Mouse (Mus musculus): ENCODE data around the gene Diras2. TPM values are rescaled to one million over a fixed set of nuclear protein-coding genes. Genes with fewer than 3 reads are reported as not detected.
A peak's percentile ranks its signal among the peaks of the same experiment; 100 is the strongest.

The Diras2 gene
- polyA plus RNA-seq, 1 experiment from 2014 or later, result 3.9 TPM

- no peak overlapping the region for H3K27ac ChIP-seq (replicated peaks; ENCODE audit: low read depth, low read length)
- H3K9me3 ChIP-seq (ENCODE audit: control insufficient read depth, low read length), result no peaks in the 10 kb centered on the region
- 0 out of 2 replicates have a peak, but pooled peaks cover 6% of the 10 kb centered on the region for H3K27me3 ChIP-seq (ENCODE audit: control insufficient read depth, insufficient read depth, low read length)
- H3K4me2 ChIP-seq (ENCODE audit: low read length), result peak overlapping the region; percentile 79
- peak overlapping the region; percentile 68 for H3K9ac ChIP-seq (replicated peaks; ENCODE audit: low read length)
- ATAC-seq (ENCODE audit: low FRiP score, low TSS enrichment) (no peak), DNase-seq (peak; percentile 3)
- no peaks in the 10 kb centered on the region for H3K36me3 ChIP-seq (ENCODE audit: control insufficient read depth, insufficient read depth, low read length)
- 0 out of 2 replicates have a peak, but pooled peaks cover 5% of the 10 kb centered on the region for H3K4me1 ChIP-seq (ENCODE audit: control insufficient read depth, insufficient read depth, low read length)
- whole genome bisulfite sequencing, result 61% methylated on average over 13 of the region's 13 CpGs
- H3K4me3 ChIP-seq (replicated peaks; ENCODE audit: low read depth, low read length), result peak overlapping the region; percentile 50
Observed at GRCm38 (mm10) chr13:52529188-52529972, 1.7 kb downstream of the Diras2 start.

DNA sequence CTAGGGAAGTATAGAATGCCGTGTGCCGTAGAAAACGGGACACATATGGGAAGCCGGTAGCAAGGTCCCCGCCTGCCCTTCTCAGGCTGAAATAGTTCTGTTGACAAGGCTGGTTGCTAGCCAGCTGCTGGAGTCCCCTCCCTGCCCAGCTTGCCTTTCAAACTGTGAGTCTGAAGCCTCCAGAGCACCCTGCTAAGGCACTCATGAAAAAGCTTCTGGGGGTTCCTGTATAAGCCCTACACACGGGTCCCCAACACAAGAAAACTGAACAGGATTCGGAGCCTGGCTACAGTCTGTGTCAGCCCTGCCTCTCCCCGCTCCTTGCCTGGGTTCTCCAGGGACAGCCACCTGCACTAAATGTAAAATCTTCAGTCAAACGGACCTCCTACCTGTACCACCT is 2.3 kb downstream of the Diras2 start:
- peak overlapping the region; percentile 50 for H3K4me3 ChIP-seq (replicated peaks; ENCODE audit: low read depth, low read length)
- peak; percentile 27 for DNase-seq
- no peak for ATAC-seq (ENCODE audit: low FRiP score, low TSS enrichment)
- 0 out of 2 replicates have a peak, but pooled peaks cover 5% of the 10 kb centered on the region for H3K4me1 ChIP-seq (ENCODE audit: control insufficient read depth, insufficient read depth, low read length)
- no peak overlapping the region for H3K9ac ChIP-seq (replicated peaks; ENCODE audit: low read length)
- H3K36me3 ChIP-seq (ENCODE audit: control insufficient read depth, insufficient read depth, low read length), result no peaks in the 10 kb centered on the region
- no peak overlapping the region for H3K27ac ChIP-seq (replicated peaks; ENCODE audit: low read depth, low read length)
- no peaks in the 10 kb centered on the region for H3K9me3 ChIP-seq (ENCODE audit: control insufficient read depth, low read length)
- H3K27me3 ChIP-seq (ENCODE audit: control insufficient read depth, insufficient read depth, low read length), result 0 out of 2 replicates have a peak, but pooled peaks cover 6% of the 10 kb centered on the region
- H3K4me2 ChIP-seq (ENCODE audit: low read length), result peak overlapping the region; percentile 79
- WGBS, result 68% methylated on average over 9 of the region's 9 CpGs

DNA sequence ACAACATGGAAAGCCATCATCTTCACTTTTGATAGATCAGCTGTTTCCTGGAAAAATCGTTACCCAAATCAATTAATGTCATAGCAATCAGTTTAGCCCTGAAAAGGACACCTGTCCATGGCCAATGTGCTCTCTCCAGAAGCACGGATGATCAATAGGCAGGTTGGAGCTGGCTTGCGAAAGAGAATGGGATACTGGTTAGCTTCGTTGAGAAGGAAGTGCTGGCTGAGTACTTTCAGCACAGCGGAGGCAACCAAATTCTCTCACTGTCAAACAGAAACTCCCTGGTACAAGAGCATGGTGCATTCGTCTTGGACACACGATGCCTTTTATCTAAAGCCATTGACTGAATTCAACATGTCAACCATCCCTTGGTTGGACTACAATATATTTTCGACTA is 2.8 kb downstream of the Diras2 start:
- no peak overlapping the region for H3K27ac ChIP-seq (replicated peaks; ENCODE audit: low read depth, low read length)
- DNase-seq, result no peak
- H3K9me3 ChIP-seq (ENCODE audit: control insufficient read depth, low read length), result no peaks in the 10 kb centered on the region
- no peak overlapping the region for H3K9ac ChIP-seq (replicated peaks; ENCODE audit: low read length)
- H3K36me3 ChIP-seq (ENCODE audit: control insufficient read depth, insufficient read depth, low read length), result no peaks in the 10 kb centered on the region
- peak overlapping the region; percentile 79 for H3K4me2 ChIP-seq (ENCODE audit: low read length)
- H3K4me1 ChIP-seq (ENCODE audit: control insufficient read depth, insufficient read depth, low read length), result 0 out of 2 replicates have a peak, but pooled peaks cover 5% of the 10 kb centered on the region
- peak overlapping the region; percentile 50 for H3K4me3 ChIP-seq (replicated peaks; ENCODE audit: low read depth, low read length)
- WGBS, result 80% methylated on average over 8 of the region's 8 CpGs
- H3K27me3 ChIP-seq (ENCODE audit: control insufficient read depth, insufficient read depth, low read length), result 0 out of 2 replicates have a peak, but pooled peaks cover 6% of the 10 kb centered on the region
- ATAC-seq (ENCODE audit: low FRiP score, low TSS enrichment), result no peak

DNA sequence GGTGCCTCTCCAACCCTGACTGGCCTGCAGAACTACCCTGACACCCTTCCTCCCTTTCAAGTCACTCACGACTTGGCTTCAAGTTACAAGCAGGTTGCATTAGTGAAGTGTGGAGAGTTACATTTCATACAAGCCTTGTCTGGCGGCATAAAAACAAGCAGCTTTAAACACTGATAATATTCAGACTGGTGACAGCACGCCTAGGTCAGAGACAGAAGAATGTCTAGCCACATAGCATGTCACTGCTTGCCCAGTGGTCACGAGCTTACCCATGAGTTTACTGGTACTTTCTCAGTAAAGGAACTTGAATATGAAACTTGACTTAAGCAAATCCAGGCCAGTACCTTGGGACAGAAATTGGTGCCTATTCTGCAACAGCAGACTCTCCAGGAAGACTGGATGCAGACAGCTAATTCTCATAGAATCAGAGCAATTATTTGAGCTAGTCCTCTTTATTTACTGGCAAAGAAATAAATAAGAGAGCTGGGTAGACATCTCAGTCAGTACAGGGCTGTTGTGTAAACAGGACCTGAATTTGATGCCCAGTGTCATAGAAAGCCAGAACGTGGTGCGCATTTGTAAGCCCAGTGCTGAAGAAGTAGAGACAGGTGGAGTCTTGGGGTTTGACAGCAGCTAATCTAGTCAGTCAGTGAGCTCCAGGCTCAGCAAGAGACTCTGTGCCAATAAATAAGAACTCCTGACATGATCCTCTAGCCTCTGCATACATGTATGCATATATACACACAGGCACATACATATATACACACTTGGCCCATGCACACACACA is 4.6 kb downstream of the Diras2 start:
- no peak overlapping the region for H3K4me3 ChIP-seq (replicated peaks; ENCODE audit: low read depth, low read length)
- H3K27ac ChIP-seq (replicated peaks; ENCODE audit: low read depth, low read length), result no peak overlapping the region
- H3K4me1 ChIP-seq (ENCODE audit: control insufficient read depth, insufficient read depth, low read length), result 0 out of 2 replicates have a peak, but pooled peaks cover 5% of the 10 kb centered on the region
- no peaks in the 10 kb centered on the region for H3K9me3 ChIP-seq (ENCODE audit: control insufficient read depth, low read length)
- H3K4me2 ChIP-seq (ENCODE audit: low read length), result no peak overlapping the region
- 82% methylated on average over 6 of the region's 6 CpGs for WGBS
- H3K36me3 ChIP-seq (ENCODE audit: control insufficient read depth, insufficient read depth, low read length), result no peaks in the 10 kb centered on the region
- ATAC-seq (ENCODE audit: low FRiP score, low TSS enrichment) (no peak), DNase-seq (no peak)
- H3K27me3 ChIP-seq (ENCODE audit: control insufficient read depth, insufficient read depth, low read length), result 0 out of 2 replicates have a peak, but pooled peaks cover 6% of the 10 kb centered on the region
- H3K9ac ChIP-seq (replicated peaks; ENCODE audit: low read length), result no peak overlapping the region

DNA sequence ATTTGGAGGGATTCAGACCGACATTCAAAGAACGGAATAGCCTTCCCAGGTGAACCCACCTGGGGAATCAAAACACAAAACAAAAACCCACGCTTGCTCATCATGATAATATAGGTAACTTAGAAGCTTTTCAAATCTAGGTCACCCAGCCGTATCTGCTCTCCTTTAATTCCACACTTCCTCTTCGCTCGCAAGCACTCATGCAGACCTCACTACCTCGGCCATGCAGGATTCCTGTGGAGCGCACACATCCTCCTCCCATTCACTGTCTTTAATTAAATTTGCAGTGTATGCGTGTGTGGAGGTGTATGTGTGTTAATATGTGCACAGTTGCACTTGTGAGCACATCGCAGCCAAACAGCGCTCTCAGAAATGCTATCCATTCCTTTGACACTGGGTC is 6.8 kb downstream of the Diras2 start:
- H3K9ac ChIP-seq (replicated peaks; ENCODE audit: low read length), result no peak overlapping the region
- 0 out of 2 replicates have a peak, but pooled peaks cover 6% of the 10 kb centered on the region for H3K27me3 ChIP-seq (ENCODE audit: control insufficient read depth, insufficient read depth, low read length)
- H3K36me3 ChIP-seq (ENCODE audit: control insufficient read depth, insufficient read depth, low read length), result no peaks in the 10 kb centered on the region
- no peak overlapping the region for H3K4me3 ChIP-seq (replicated peaks; ENCODE audit: low read depth, low read length)
- 79% methylated on average over 11 of the region's 11 CpGs for WGBS
- H3K4me1 ChIP-seq (ENCODE audit: control insufficient read depth, insufficient read depth, low read length), result 0 out of 2 replicates have a peak, but pooled peaks cover 5% of the 10 kb centered on the region
- no peaks in the 10 kb centered on the region for H3K9me3 ChIP-seq (ENCODE audit: control insufficient read depth, low read length)
- ATAC-seq (ENCODE audit: low FRiP score, low TSS enrichment), result no peak
- no peak overlapping the region for H3K4me2 ChIP-seq (ENCODE audit: low read length)
- DNase-seq, result no peak
- no peak overlapping the region for H3K27ac ChIP-seq (replicated peaks; ENCODE audit: low read depth, low read length)

- Histone ChIP-seq H3K9ac (replicated peaks; ENCODE audit: low read length) (no peak overlapping the region), H3K4me3 (replicated peaks; ENCODE audit: low read depth, low read length) (no peak overlapping the region), H3K4me2 (ENCODE audit: low read length) (no peak overlapping the region), H3K27me3 (ENCODE audit: control insufficient read depth, insufficient read depth, low read length) (no peaks in the 10 kb centered on the region), H3K36me3 (ENCODE audit: control insufficient read depth, insufficient read depth, low read length) (no peaks in the 10 kb centered on the region), H3K9me3 (ENCODE audit: control insufficient read depth, low read length) (no peaks in the 10 kb centered on the region), H3K4me1 (ENCODE audit: control insufficient read depth, insufficient read depth, low read length) (no peaks in the 10 kb centered on the region), H3K27ac (replicated peaks; ENCODE audit: low read depth, low read length) (no peak overlapping the region)
- ATAC-seq (ENCODE audit: low FRiP score, low TSS enrichment) (no peak), DNase-seq (no peak)
- WGBS, result 54% methylated on average over 6 of the region's 6 CpGs
Observed at GRCm38 (mm10) chr13:52521176-52521575, 9.9 kb downstream of the Diras2 start.

- DNase-seq (no peak), ATAC-seq (ENCODE audit: low FRiP score, low TSS enrichment) (no peak)
- no peaks in the 10 kb centered on the region for H3K36me3 ChIP-seq (ENCODE audit: control insufficient read depth, insufficient read depth, low read length)
- H3K27me3 ChIP-seq (ENCODE audit: control insufficient read depth, insufficient read depth, low read length), result no peaks in the 10 kb centered on the region
- WGBS, result 86% methylated on average over 5 of the region's 5 CpGs
- no peak overlapping the region for H3K4me3 ChIP-seq (replicated peaks; ENCODE audit: low read depth, low read length)
- H3K9me3 ChIP-seq (ENCODE audit: control insufficient read depth, low read length), result no peaks in the 10 kb centered on the region
- H3K27ac ChIP-seq (replicated peaks; ENCODE audit: low read depth, low read length), result no peak overlapping the region
- no peak overlapping the region for H3K9ac ChIP-seq (replicated peaks; ENCODE audit: low read length)
- no peaks in the 10 kb centered on the region for H3K4me1 ChIP-seq (ENCODE audit: control insufficient read depth, insufficient read depth, low read length)
- no peak overlapping the region for H3K4me2 ChIP-seq (ENCODE audit: low read length)
Observed at GRCm38 (mm10) chr13:52519425-52519824, 11.7 kb downstream of the Diras2 start.

- no peak overlapping the region for H3K4me3 ChIP-seq (replicated peaks; ENCODE audit: low read depth, low read length)
- no peak for DNase-seq
- H3K9me3 ChIP-seq (ENCODE audit: control insufficient read depth, low read length), result no peaks in the 10 kb centered on the region
- whole genome bisulfite sequencing, result 93% methylated on average over 4 of the region's 4 CpGs
- H3K36me3 ChIP-seq (ENCODE audit: control insufficient read depth, insufficient read depth, low read length), result no peaks in the 10 kb centered on the region
- H3K9ac ChIP-seq (replicated peaks; ENCODE audit: low read length), result no peak overlapping the region
- no peak overlapping the region for H3K27ac ChIP-seq (replicated peaks; ENCODE audit: low read depth, low read length)
- ATAC-seq (ENCODE audit: low FRiP score, low TSS enrichment), result no peak
- no peaks in the 10 kb centered on the region for H3K27me3 ChIP-seq (ENCODE audit: control insufficient read depth, insufficient read depth, low read length)
- no peaks in the 10 kb centered on the region for H3K4me1 ChIP-seq (ENCODE audit: control insufficient read depth, insufficient read depth, low read length)
- H3K4me2 ChIP-seq (ENCODE audit: low read length), result no peak overlapping the region
Observed at GRCm38 (mm10) chr13:52518377-52518776, 12.7 kb downstream of the Diras2 start.

All from midbrain, embryonic 14.5 days (tissue).